Mouse (Mus musculus) kidney, adult 2 months (tissue): ENCODE measurements at regions not wholly inside any gene's neighbourhood (a gene's known extent, or its start where the extent isn't known, plus 50 kb on each side); places are given as distances from the start of the nearest gene placed in this dataset.

ENCODE experiments used
- CTCF ChIP-seq: fragments of 200-500 bp; conservative IDR thresholded peaks from 2 replicates; pipeline ENCODE4 v1.5.1; 2011; ENCODE audit warnings: low read depth, mild to moderate bottlenecking, control low read depth, low read length, moderate library complexity, mixed read lengths; ENCODE audit not compliant: insufficient read depth, insufficient read length
- POLR2A ChIP-seq: fragments of 200-500 bp; IDR thresholded peaks from one replicate; pipeline ENCODE4 v1.6.1; 2011; ENCODE audit warnings: low read depth, low read length, control low read depth

- TF ChIP-seq POLR2A, result peak; percentile 7
- no peak for TF ChIP-seq CTCF
These were observed 73.6 kb downstream of the Gm11733 start for GRCm38 (mm10) chr11:117557474-117558381.
